Mouse (Mus musculus): ENCODE measurements around the gene Btg4.

DNA sequence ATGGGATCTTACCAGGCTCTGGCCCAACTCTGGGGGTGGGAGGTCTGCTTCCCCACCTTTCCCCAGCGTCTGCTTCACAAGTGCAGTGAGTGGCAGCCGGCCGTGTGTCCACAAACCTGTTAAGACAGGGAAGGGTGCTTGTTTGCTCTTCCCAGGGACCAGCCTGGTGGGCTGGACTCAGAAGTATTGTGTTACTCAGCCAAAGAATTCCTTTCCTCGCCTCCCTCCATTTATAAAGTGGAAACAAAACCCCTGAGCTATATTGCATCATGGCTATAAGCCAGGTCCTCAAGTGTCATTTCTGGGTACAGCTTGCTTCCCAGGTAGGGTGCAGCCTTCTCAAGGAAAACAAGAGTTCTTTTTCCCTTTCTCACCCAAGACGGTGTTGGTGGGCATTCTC lies 108.0 kb downstream of the Btg4 start:
- TF ChIP-seq ZKSCAN1 (IDR thresholded peaks at IDR 0.05; ENCODE audit: borderline replicate concordance, low read depth, low read length) (no peak), POLR2A (IDR thresholded peaks at IDR 0.05; ENCODE audit: low read depth, low read length) (no peak), USF1 (IDR thresholded peaks at IDR 0.05; ENCODE audit: low read depth, low read length) (no peak), ETS1 (conservative IDR thresholded peaks at IDR 0.05; ENCODE audit: low read depth, low read length) (no peak), JUND (conservative IDR thresholded peaks at IDR 0.05; ENCODE audit: low read depth, low read length) (no peak), RCOR1 (conservative IDR thresholded peaks at IDR 0.05; ENCODE audit: low read depth, low read length) (no peak), USF2 (conservative IDR thresholded peaks at IDR 0.05; ENCODE audit: low read depth, low read length) (no peak), TBP (conservative IDR thresholded peaks at IDR 0.05; ENCODE audit: low read depth, low read length) (no peak), KAT2A (IDR thresholded peaks at IDR 0.05; ENCODE audit: insufficient replicate concordance, low read length) (no peak), CHD2 (IDR thresholded peaks at IDR 0.05; ENCODE audit: low read length) (no peak), CTCF (conservative IDR thresholded peaks at IDR 0.05 in 1 of 2, IDR thresholded peaks at IDR 0.05 in 1 of 2; ENCODE audit: low read depth in 2 of 2, low read length in 2 of 2) (no peak), ZC3H11A (IDR thresholded peaks at IDR 0.05; ENCODE audit: low read depth, low read length) (no peak), GABPA (IDR thresholded peaks at IDR 0.05; ENCODE audit: insufficient replicate concordance, low read depth, low read length) (no peak), ZNF384 (IDR thresholded peaks at IDR 0.05; ENCODE audit: low read depth, low read length) (no peak)

Measured in CH12.LX (cell line).